Mouse (Mus musculus): ENCODE measurements around the gene Ccdc148. TPM values are rescaled to one million over a fixed set of nuclear protein-coding genes. Genes with fewer than 3 reads are reported as not detected.

Ccdc148 gene
- polyA plus RNA-seq, 1 experiment from 2014 or later, result 6.3 TPM

DNA sequence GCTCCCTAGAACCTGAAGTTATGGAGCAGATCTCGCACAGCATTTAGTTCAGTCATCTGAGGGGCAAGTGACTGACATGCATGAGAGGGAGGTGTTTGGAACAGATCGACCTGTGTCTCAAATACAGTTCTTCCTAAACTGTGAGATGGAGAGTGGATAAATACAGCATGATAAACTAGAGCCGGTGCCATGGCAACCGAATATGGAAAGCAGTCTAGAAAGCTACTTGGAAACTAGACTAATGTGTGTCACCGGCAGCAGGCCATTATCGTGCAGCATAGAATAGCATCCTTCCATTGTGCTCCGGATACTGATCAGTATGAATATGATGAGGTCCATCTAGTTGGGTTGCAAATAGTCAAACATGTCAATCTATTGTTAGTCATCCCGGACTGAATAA is 17.7 kb upstream of the Ccdc148 start:
- Histone ChIP-seq H3K27ac (replicated peaks) (0 out of 2 replicates have a peak overlapping the region, but pooled peaks have one; percentile 13), H3K9me3 (replicated peaks) (no peaks in the 10 kb centered on the region), H3K27me3 (replicated peaks) (no peaks in the 10 kb centered on the region), H3K4me2 (no peak overlapping the region), H3K36me3 (no peaks in the 10 kb centered on the region), H3K4me1 (peaks cover 10% of the 10 kb centered on the region), H3K4me3 (replicated peaks) (no peak overlapping the region), H3K9ac (replicated peaks) (no peak overlapping the region)
- 0 out of 2 replicates have a peak, but pooled peaks have one; percentile 38 for ATAC-seq (ENCODE audit: low FRiP score)
- WGBS, result 71% methylated on average over 8 of the region's 8 CpGs

DNA sequence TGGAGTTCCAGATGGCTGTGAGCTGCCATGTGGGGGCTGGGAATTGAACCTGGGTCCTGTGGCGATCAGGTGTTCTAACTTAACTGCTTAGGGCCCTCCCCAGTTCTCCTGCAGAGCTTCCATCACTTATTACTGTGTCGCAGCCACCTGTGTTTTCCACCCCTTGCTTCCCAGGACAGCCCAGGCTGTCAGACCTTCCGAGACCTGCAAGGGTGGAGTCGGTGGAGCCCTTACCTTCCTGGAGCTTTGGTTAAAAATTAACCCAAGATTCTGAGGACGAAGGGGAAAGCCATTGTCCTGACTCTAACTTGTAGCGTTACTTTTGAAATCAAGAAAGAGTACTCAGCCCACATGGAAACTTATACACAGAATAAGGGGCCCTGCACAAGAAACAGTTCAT is 15.4 kb upstream of the Ccdc148 start:
- H3K9ac ChIP-seq (replicated peaks), result no peak overlapping the region
- H3K27me3 ChIP-seq (replicated peaks), result no peaks in the 10 kb centered on the region
- H3K4me1 ChIP-seq, result peaks cover 12% of the 10 kb centered on the region
- no peak overlapping the region for H3K4me3 ChIP-seq (replicated peaks)
- 65% methylated on average over 6 of the region's 6 CpGs for WGBS
- H3K36me3 ChIP-seq, result no peaks in the 10 kb centered on the region
- no peak overlapping the region for H3K4me2 ChIP-seq
- H3K9me3 ChIP-seq (replicated peaks), result no peaks in the 10 kb centered on the region
- ATAC-seq (ENCODE audit: low FRiP score), result no peak
- H3K27ac ChIP-seq (replicated peaks), result no peak overlapping the region

DNA sequence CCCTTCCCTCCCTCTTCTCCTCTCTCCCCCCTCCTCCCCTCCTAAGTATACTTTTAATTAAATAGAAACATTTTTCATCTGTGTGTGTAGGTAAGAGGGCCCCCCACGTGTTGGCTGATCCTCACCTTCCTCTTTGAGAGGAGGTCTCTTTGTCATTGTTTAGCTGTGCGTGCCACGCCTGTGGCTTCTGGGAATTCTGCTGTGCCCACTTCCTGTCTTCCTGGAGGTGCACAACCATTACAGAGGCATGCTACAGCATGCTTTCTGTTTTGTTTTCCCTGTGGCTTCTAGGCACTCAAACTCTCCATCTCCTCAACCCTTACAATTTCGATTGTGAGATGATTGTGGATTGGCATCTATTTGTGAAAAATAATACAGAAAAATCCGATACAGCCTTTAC is 11.1 kb upstream of the Ccdc148 start:
- H3K36me3 ChIP-seq, result no peaks in the 10 kb centered on the region
- no peaks in the 10 kb centered on the region for H3K9me3 ChIP-seq (replicated peaks)
- H3K4me2 ChIP-seq, result no peak overlapping the region
- no peaks in the 10 kb centered on the region for H3K27me3 ChIP-seq (replicated peaks)
- H3K27ac ChIP-seq (replicated peaks), result no peak overlapping the region
- H3K4me1 ChIP-seq, result peaks cover 11% of the 10 kb centered on the region; the same call in 1 of the 2 replicates
- no peak overlapping the region for H3K9ac ChIP-seq (replicated peaks)
- WGBS, result 87% methylated on average over 5 of the region's 5 CpGs
- no peak for ATAC-seq (ENCODE audit: low FRiP score)
- H3K4me3 ChIP-seq (replicated peaks), result no peak overlapping the region

DNA sequence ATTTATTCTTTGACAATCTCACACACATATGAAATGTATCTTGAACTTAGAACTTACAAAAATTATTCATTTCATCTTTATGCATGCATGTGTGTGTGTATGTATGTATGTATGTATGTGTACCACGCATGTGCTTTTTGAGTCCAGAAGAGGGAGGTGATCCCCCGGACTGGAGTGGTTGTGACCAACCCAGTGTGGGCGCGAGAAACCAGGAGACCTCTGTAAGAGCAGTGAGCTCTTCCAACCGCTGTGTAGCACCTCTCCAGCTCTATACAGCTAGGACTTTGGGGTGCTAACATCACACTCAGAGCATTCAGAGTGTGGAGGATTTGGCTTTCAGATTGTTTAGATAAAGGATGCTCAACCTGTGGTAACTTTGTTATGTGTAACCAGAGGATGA is 10.1 kb upstream of the Ccdc148 start:
- Histone ChIP-seq H3K27me3 (replicated peaks) (no peaks in the 10 kb centered on the region), H3K9me3 (replicated peaks) (no peaks in the 10 kb centered on the region), H3K4me3 (replicated peaks) (no peak overlapping the region), H3K27ac (replicated peaks) (no peak overlapping the region), H3K4me2 (no peak overlapping the region), H3K36me3 (no peaks in the 10 kb centered on the region), H3K4me1 (peaks cover 11% of the 10 kb centered on the region; the same call in 1 of the 2 replicates), H3K9ac (replicated peaks) (no peak overlapping the region)
- ATAC-seq (ENCODE audit: low FRiP score), result no peak
- 98% methylated on average over 5 of the region's 5 CpGs for WGBS

DNA sequence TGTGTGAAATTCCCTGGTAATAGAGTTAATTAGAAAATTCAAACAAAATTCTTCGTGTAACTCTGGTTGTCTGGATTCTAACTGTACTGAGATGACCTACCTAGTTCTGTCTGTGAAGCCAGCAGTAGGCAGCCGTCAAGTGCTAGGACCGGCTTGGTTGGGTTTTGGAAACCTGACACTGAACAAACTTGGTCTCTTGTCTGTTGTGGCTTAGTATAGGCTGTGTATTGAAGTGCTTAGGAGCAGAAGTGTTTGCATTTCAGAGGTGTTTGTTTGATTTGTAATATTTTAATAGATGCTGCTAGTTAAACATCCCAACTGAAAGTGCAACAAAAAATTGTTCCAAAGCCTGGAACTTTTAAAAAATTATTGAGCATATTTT is 9.7 kb upstream of the Ccdc148 start:
- peaks cover 8% of the 10 kb centered on the region; the same call in 1 of the 2 replicates for H3K4me1 ChIP-seq
- no peaks in the 10 kb centered on the region for H3K36me3 ChIP-seq
- H3K4me3 ChIP-seq (replicated peaks), result no peak overlapping the region
- WGBS, result 84% methylated on average over 3 of the region's 3 CpGs
- H3K4me2 ChIP-seq, result no peak overlapping the region
- H3K27me3 ChIP-seq (replicated peaks), result no peaks in the 10 kb centered on the region
- H3K9ac ChIP-seq (replicated peaks), result no peak overlapping the region
- no peak for ATAC-seq (ENCODE audit: low FRiP score)
- H3K9me3 ChIP-seq (replicated peaks), result no peaks in the 10 kb centered on the region
- H3K27ac ChIP-seq (replicated peaks), result no peak overlapping the region

DNA sequence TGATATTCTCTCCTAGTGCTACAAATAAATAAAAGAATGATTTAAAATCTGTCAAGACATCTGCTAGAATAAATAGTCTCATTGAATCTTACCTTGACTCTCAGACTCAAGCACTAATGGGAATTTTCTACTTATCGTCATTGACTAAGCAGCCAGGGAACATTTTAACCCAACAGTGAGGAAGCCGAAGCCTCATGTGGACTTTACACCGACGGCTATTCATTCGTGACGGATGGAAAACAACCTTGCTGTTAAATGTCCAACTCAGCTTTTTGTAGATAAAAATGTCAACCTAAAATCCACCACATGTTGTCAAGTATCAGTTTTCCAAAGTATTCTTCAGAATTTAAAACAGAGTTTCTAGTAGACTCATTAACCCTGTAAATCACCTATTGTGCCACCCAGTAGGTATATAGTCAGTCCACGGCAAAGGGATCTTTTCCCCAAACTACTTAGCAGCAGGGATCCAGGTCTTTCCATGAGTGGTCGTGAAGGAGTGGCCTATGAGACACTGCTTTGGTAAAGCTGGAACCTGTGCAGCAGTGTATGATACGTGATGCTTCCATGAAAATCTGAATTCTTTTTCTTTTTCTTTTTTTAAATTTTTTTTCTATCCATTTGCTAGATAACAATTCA is 9.2 kb upstream of the Ccdc148 start:
- no peaks in the 10 kb centered on the region for H3K36me3 ChIP-seq
- H3K4me3 ChIP-seq (replicated peaks), result no peak overlapping the region
- ATAC-seq (ENCODE audit: low FRiP score), result no peak
- H3K4me2 ChIP-seq, result no peak overlapping the region
- H3K27ac ChIP-seq (replicated peaks), result no peak overlapping the region
- H3K4me1 ChIP-seq, result peaks cover 8% of the 10 kb centered on the region; the same call in 1 of the 2 replicates
- no peak overlapping the region for H3K9ac ChIP-seq (replicated peaks)
- H3K27me3 ChIP-seq (replicated peaks), result no peaks in the 10 kb centered on the region
- 72% methylated on average over 9 of the region's 9 CpGs for WGBS
- no peaks in the 10 kb centered on the region for H3K9me3 ChIP-seq (replicated peaks)

DNA sequence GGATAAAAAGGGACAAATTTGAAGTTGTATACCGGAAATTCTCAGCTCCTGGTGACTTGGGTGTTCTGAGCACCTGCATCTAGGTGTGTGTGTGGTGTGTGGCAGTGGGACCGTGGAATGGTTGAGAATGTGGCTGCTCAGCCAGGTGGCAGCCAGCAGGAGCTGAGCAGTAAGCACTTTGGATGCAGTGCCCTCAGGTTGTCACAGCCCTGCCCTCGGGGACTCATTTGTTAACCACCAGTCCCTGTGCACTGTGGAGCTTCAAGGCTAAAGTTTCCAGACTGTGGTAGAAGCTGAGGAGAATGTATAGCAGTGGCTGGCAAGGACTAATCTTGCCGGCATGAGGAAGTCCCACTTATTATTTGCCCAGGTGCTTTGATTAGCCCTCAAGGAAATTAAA is 7.3 kb upstream of the Ccdc148 start:
- H3K9ac ChIP-seq (replicated peaks), result no peak overlapping the region
- 69% methylated on average over 4 of the region's 4 CpGs for WGBS
- no peaks in the 10 kb centered on the region for H3K27me3 ChIP-seq (replicated peaks)
- H3K9me3 ChIP-seq (replicated peaks), result no peaks in the 10 kb centered on the region
- H3K27ac ChIP-seq (replicated peaks), result no peak overlapping the region
- ATAC-seq (ENCODE audit: low FRiP score), result no peak
- no peak overlapping the region for H3K4me2 ChIP-seq
- H3K4me1 ChIP-seq, result peaks cover 20% of the 10 kb centered on the region
- H3K4me3 ChIP-seq (replicated peaks), result no peak overlapping the region
- H3K36me3 ChIP-seq, result no peaks in the 10 kb centered on the region

DNA sequence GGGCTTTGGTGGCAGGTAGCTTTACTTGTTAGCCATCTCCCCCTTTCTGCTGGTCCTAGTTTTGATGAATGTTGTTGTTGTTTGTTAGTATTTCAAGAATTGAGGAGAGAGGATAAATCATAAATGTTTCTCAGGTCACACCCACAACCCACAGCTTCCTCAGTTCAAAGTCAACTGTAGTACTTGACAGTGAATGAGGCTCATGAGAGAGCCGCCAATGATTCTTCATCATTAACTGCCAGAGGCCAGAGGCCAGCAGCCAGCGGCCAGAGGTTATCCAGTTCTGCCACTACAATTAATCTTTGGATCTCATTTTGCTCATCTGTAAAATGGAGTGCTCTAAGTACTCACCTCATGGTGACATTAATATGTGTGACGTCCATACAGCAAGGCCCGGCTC is 6.5 kb upstream of the Ccdc148 start:
- Histone ChIP-seq H3K27ac (replicated peaks) (no peak overlapping the region), H3K36me3 (no peaks in the 10 kb centered on the region), H3K4me1 (peaks cover 20% of the 10 kb centered on the region), H3K9ac (replicated peaks) (no peak overlapping the region), H3K9me3 (replicated peaks) (no peaks in the 10 kb centered on the region), H3K4me3 (replicated peaks) (no peak overlapping the region), H3K4me2 (no peak overlapping the region), H3K27me3 (replicated peaks) (no peaks in the 10 kb centered on the region)
- ATAC-seq (ENCODE audit: low FRiP score), result no peak
- 87% methylated on average over 4 of the region's 4 CpGs for WGBS

DNA sequence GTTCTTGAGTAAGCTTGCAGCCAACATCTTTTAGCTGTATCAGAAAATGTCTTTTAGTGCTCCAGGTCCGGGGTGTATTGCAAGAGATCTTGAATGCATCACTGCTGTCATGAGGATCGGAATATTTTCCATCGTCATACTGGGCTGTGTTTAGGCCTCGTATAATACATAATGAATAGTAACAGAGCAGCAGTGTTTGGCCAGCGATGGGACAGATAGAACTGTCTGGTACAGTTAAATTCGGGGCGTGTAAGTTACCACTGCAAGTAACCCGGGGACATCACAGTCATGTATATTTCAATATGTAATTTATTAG is 1.8 kb upstream of the Ccdc148 start:
- Histone ChIP-seq H3K36me3 (no peaks in the 10 kb centered on the region), H3K27ac (replicated peaks) (peak overlapping the region; percentile 92), H3K4me3 (replicated peaks) (peak overlapping the region; percentile 98), H3K9ac (replicated peaks) (peak overlapping the region; percentile 84), H3K27me3 (replicated peaks) (no peaks in the 10 kb centered on the region), H3K4me2 (peak overlapping the region; percentile 87), H3K4me1 (peaks cover 23% of the 10 kb centered on the region), H3K9me3 (replicated peaks) (no peaks in the 10 kb centered on the region)
- ATAC-seq (ENCODE audit: low FRiP score), result no peak
- 26% methylated on average over 8 of the region's 8 CpGs for WGBS

DNA sequence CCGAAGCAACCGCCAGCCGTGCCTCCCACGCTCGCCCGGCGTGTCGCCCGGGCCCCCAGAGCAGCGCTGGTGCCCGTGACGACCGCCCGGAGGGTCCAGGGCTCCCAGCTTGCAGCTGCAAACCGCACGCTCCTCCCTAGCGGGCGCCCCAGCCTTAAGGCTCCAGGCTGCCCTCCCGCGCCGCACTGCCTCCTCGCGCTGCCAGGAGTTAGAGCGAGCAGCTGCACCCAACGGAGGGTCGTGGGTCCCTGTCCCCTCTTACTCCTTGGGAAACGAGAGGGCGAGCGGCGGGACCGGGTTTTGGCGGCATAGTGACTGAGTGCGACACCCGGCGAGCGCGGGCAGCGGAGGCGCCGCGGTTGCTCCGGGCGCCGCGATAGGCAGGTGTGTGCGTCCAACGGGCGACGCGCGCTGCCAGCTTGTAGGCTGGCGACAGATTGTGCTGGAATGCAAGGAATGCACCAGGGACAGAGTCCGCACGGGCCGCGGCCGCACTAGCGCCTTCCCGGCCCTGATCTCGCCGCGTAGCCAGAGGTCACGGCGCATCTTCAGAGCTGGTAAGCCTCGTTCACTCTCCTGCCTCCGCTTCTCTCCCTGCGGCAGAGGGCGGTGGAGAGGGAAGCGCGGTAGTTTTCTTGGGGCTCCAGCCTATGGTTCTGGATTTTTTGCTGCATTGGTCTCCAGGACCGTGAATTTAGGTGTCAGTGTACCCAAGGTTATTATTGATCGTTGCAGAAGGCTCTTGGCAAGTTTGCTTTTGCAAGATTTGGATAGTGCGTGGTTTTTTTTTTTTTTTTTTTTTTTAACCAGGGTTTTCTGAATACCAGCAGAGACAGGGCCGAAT is 1.2 kb upstream of the Ccdc148 start:
- peak overlapping the region; percentile 92 for H3K27ac ChIP-seq (replicated peaks)
- no peaks in the 10 kb centered on the region for H3K9me3 ChIP-seq (replicated peaks)
- peak overlapping the region; percentile 87 for H3K4me2 ChIP-seq
- no peaks in the 10 kb centered on the region for H3K27me3 ChIP-seq (replicated peaks)
- peaks cover 20% of the 10 kb centered on the region for H3K4me1 ChIP-seq
- H3K9ac ChIP-seq (replicated peaks), result peak overlapping the region; percentile 84
- under 1% methylated on average over 74 of the region's 74 CpGs for WGBS
- H3K36me3 ChIP-seq, result no peaks in the 10 kb centered on the region
- H3K4me3 ChIP-seq (replicated peaks), result peak overlapping the region; percentile 98
- ATAC-seq (ENCODE audit: low FRiP score), result peak; percentile 78

DNA sequence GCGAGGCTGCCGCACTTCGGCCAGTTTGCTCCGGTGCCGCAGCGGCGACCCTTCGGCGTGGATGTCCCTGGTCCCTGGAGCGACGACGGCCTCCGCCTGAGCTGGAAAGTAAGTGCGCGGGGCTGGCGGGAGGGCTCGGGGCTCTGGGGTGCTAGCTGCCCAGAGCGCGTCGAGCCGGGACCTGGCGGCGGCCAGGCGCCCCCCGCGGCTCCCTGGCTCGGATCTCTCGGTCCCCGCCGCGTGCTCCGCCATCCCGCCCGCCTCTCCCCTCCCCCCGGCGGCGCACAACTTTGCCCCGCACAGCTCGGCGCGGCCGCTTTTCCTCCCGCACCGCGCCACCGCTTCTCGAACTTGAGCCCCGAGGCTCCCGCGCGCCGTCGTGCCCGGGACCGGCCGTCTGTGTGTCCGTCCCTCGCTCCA is 548 bp upstream of the Ccdc148 start:
- Histone ChIP-seq H3K27ac (replicated peaks) (peak overlapping the region; percentile 92), H3K36me3 (no peaks in the 10 kb centered on the region), H3K4me3 (replicated peaks) (peak overlapping the region; percentile 98), H3K4me1 (peaks cover 20% of the 10 kb centered on the region), H3K9me3 (replicated peaks) (no peaks in the 10 kb centered on the region), H3K27me3 (replicated peaks) (no peaks in the 10 kb centered on the region), H3K4me2 (peak overlapping the region; percentile 87), H3K9ac (replicated peaks) (peak overlapping the region; percentile 84)
- ATAC-seq (ENCODE audit: low FRiP score), result peak; percentile 56
- WGBS, result 0% methylated on average over 33 of the region's 58 CpGs

DNA sequence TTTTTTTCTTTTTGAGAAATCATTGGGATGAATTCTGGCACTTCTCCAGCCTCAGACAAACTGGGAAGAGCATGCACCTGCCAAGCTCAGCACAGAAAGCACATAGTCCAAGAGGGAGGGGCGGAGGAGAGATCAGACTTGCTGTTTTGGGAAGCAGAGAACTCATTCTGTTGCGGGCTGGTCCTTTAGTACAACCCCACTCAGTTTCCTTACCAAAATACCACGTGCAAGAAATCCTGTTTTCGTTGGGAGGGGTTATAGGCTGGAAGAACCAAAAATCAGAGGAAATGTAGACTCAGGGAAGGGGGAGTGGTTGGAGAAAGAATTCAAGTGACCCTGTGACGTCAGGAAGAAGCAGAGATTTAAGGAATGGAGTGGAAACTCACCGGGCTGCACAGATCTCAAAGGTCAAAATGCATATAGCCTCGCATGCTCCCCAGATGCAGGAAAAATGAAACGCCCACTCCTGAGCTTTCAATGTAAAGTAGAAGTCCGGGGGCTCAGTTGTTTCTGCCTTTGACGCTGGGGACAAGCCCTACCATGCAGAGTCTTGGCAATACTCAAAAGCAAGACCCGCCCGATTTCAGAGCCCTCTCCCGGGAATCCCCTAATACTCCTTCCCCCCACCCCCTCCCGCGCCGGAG is 400 bp downstream of the Ccdc148 start:
- Histone ChIP-seq H3K9ac (replicated peaks) (peak overlapping the region; percentile 53), H3K4me2 (peak overlapping the region; percentile 87), H3K27me3 (replicated peaks) (no peaks in the 10 kb centered on the region), H3K9me3 (replicated peaks) (no peaks in the 10 kb centered on the region), H3K36me3 (no peaks in the 10 kb centered on the region), H3K4me3 (replicated peaks) (peak overlapping the region; percentile 98), H3K27ac (replicated peaks) (peak overlapping the region; percentile 77), H3K4me1 (peaks cover 20% of the 10 kb centered on the region)
- under 1% methylated on average over 16 of the region's 16 CpGs for WGBS
- ATAC-seq (ENCODE audit: low FRiP score), result peak; percentile 35
